Mouse (Mus musculus) stomach, embryonic 16.5 days (tissue): ENCODE measurements around the gene Clstn2. TPM values are rescaled to one million over a fixed set of nuclear protein-coding genes. Genes with fewer than 3 reads are reported as not detected.

Source experiments
- ATAC-seq: fragments of 200-750 bp; cut with Nextera tagmentation; 2 replicates; pipeline ENCODE4 v1.8.0; 2017; ENCODE audit warnings: moderate number of reproducible peaks, moderate TSS enrichment; ENCODE audit not compliant: insufficient read depth, low FRiP score
- H3K27ac ChIP-seq: fragments of 300-500 bp; sonication (generic); 2 replicates; pipeline ENCODE4 v1.5.1; 2014; ENCODE audit warnings: low read length
- H3K27me3 ChIP-seq: fragments of 300-500 bp; sonication (generic); 2 replicates; pipeline ENCODE4 v1.6.1; 2014; ENCODE audit warnings: low read length, control low read depth, mixed read lengths; ENCODE audit not compliant: control insufficient read depth, insufficient read depth
- H3K36me3 ChIP-seq: fragments of 300-500 bp; sonication (generic); 2 replicates; pipeline ENCODE4 v1.6.1; 2014; ENCODE audit warnings: low read length; ENCODE audit not compliant: control insufficient read depth, insufficient read depth
- H3K4me1 ChIP-seq: fragments of 300-500 bp; sonication (generic); 2 replicates; pipeline ENCODE4 v1.6.1; 2014; ENCODE audit warnings: low read length, control low read depth, mixed read lengths; ENCODE audit not compliant: control insufficient read depth, insufficient read depth
- H3K4me2 ChIP-seq: fragments of 300-500 bp; sonication (generic); 2 replicates; pipeline ENCODE4 v1.6.1; 2014; ENCODE audit warnings: low read depth, low read length, mixed read lengths
- H3K4me3 ChIP-seq: fragments of 300-500 bp; sonication (generic); replicated peaks from 2 replicates; pipeline ENCODE4 v1.5.1; 2014; ENCODE audit warnings: mild to moderate bottlenecking, low read length
- H3K9ac ChIP-seq: fragments of 300-500 bp; sonication (generic); 2 replicates; pipeline ENCODE4 v1.6.1; 2014; ENCODE audit warnings: low read length
- H3K9me3 ChIP-seq: fragments of 300-500 bp; sonication (generic); replicated peaks from 2 replicates; pipeline ENCODE4 v1.6.1; 2016; ENCODE audit warnings: low read length, control low read depth; ENCODE audit not compliant: control insufficient read depth
- WGBS: fragments of 180-500 bp; shearing (Covaris S2); extraction: QIAGEN DNeasy Blood & Tissue Kit; methylation state at CpG from one replicate; pipeline ENCODE4 v1.1.7; 2014; 5-methylcytosine and 5-hydroxymethylcytosine counted together
- polyA plus RNA-seq: library from polyadenylated mRNA; unstranded; fragments of >200 nt; fragmentation: Nextera tagmentation; extraction: Ambion mirVana; gene quantifications from 2 replicates; pipeline ENCODE4 v1.2.1, GENCODE M21; 2015

The Clstn2 gene
- polyA plus RNA-seq, 1 experiment from 2014 or later: 1.0 TPM

GRCm38 (mm10) chr9:97686826-97687425 is 346.1 kb downstream of the Clstn2 start:
- H3K27ac ChIP-seq: no peak overlapping the region
- WGBS: 82% methylated on average over 4 of the region's 4 CpGs
- H3K9ac ChIP-seq: no peak overlapping the region
- H3K4me3 ChIP-seq: no peak overlapping the region
- ATAC-seq: no peak
- H3K27me3 ChIP-seq: no peaks in the 10 kb centered on the region
- no peaks in the 10 kb centered on the region for H3K9me3 ChIP-seq
- H3K4me2 ChIP-seq: no peak overlapping the region
- no peaks in the 10 kb centered on the region for H3K36me3 ChIP-seq
- H3K4me1 ChIP-seq: no peaks in the 10 kb centered on the region

- 73% methylated on average over 4 of the region's 4 CpGs for WGBS
- H3K27me3 ChIP-seq: no peaks in the 10 kb centered on the region
- no peaks in the 10 kb centered on the region for H3K36me3 ChIP-seq
- H3K4me3 ChIP-seq: no peak overlapping the region
- H3K9ac ChIP-seq: no peak overlapping the region
- H3K27ac ChIP-seq: no peak overlapping the region
- H3K4me2 ChIP-seq: no peak overlapping the region
- no peaks in the 10 kb centered on the region for H3K4me1 ChIP-seq
- no peaks in the 10 kb centered on the region for H3K9me3 ChIP-seq
- ATAC-seq: no peak
Observed at GRCm38 (mm10) chr9:97685664-97686063, 347.3 kb downstream of the Clstn2 start.

- Histone ChIP-seq H3K4me2 (no peak overlapping the region), H3K27ac (no peak overlapping the region), H3K4me1 (no peaks in the 10 kb centered on the region), H3K9ac (no peak overlapping the region), H3K36me3 (no peaks in the 10 kb centered on the region), H3K27me3 (no peaks in the 10 kb centered on the region), H3K4me3 (no peak overlapping the region), H3K9me3 (no peaks in the 10 kb centered on the region)
- no peak for ATAC-seq
Observed at GRCm38 (mm10) chr9:97679878-97680277, 353.1 kb downstream of the Clstn2 start.

- Histone ChIP-seq H3K9me3 (no peaks in the 10 kb centered on the region), H3K9ac (no peak overlapping the region), H3K36me3 (no peaks in the 10 kb centered on the region), H3K4me3 (no peak overlapping the region), H3K4me2 (no peak overlapping the region), H3K4me1 (no peaks in the 10 kb centered on the region), H3K27me3 (no peaks in the 10 kb centered on the region), H3K27ac (no peak overlapping the region)
- 69% methylated on average over 4 of the region's 4 CpGs for WGBS
- no peak for ATAC-seq
Observed at GRCm38 (mm10) chr9:97679106-97679505, 353.9 kb downstream of the Clstn2 start.

- Histone ChIP-seq H3K27ac (no peak overlapping the region), H3K4me1 (no peaks in the 10 kb centered on the region), H3K27me3 (no peaks in the 10 kb centered on the region), H3K36me3 (no peaks in the 10 kb centered on the region), H3K4me3 (no peak overlapping the region), H3K9ac (no peak overlapping the region), H3K9me3 (no peaks in the 10 kb centered on the region), H3K4me2 (no peak overlapping the region)
- ATAC-seq: no peak
- 38% methylated on average over 3 of the region's 3 CpGs for WGBS
Observed at GRCm38 (mm10) chr9:97677075-97677474, 355.9 kb downstream of the Clstn2 start.

- Histone ChIP-seq H3K4me2 (no peak overlapping the region), H3K9me3 (no peaks in the 10 kb centered on the region), H3K36me3 (no peaks in the 10 kb centered on the region), H3K9ac (no peak overlapping the region), H3K4me1 (no peaks in the 10 kb centered on the region), H3K27me3 (no peaks in the 10 kb centered on the region), H3K27ac (no peak overlapping the region), H3K4me3 (no peak overlapping the region)
- no peak for ATAC-seq
- WGBS: 63% methylated on average over 5 of the region's 5 CpGs
Observed at GRCm38 (mm10) chr9:97672681-97673080, 360.3 kb downstream of the Clstn2 start.

- no peaks in the 10 kb centered on the region for H3K9me3 ChIP-seq
- 21% methylated on average over 1 of the region's 1 CpGs for WGBS
- no peak overlapping the region for H3K27ac ChIP-seq
- H3K4me2 ChIP-seq: no peak overlapping the region
- ATAC-seq: no peak
- H3K4me1 ChIP-seq: no peaks in the 10 kb centered on the region
- no peaks in the 10 kb centered on the region for H3K27me3 ChIP-seq
- no peak overlapping the region for H3K9ac ChIP-seq
- H3K4me3 ChIP-seq: no peak overlapping the region
- no peaks in the 10 kb centered on the region for H3K36me3 ChIP-seq
Observed at GRCm38 (mm10) chr9:97672224-97672623, 360.8 kb downstream of the Clstn2 start.

GRCm38 (mm10) chr9:97670666-97671065 is 362.3 kb downstream of the Clstn2 start:
- Histone ChIP-seq H3K4me2 (no peak overlapping the region), H3K9me3 (no peaks in the 10 kb centered on the region), H3K27me3 (no peaks in the 10 kb centered on the region), H3K4me3 (no peak overlapping the region), H3K36me3 (no peaks in the 10 kb centered on the region), H3K27ac (no peak overlapping the region), H3K4me1 (no peaks in the 10 kb centered on the region), H3K9ac (no peak overlapping the region)
- no peak for ATAC-seq
- WGBS: 87% methylated on average over 8 of the region's 8 CpGs

- no peak for ATAC-seq
- WGBS: 82% methylated on average over 4 of the region's 4 CpGs
- H3K4me2 ChIP-seq: no peak overlapping the region
- H3K4me1 ChIP-seq: no peaks in the 10 kb centered on the region
- H3K9ac ChIP-seq: no peak overlapping the region
- no peaks in the 10 kb centered on the region for H3K27me3 ChIP-seq
- H3K9me3 ChIP-seq: no peaks in the 10 kb centered on the region
- no peaks in the 10 kb centered on the region for H3K36me3 ChIP-seq
- no peak overlapping the region for H3K27ac ChIP-seq
- no peak overlapping the region for H3K4me3 ChIP-seq
Observed at GRCm38 (mm10) chr9:97660989-97661388, 372.0 kb downstream of the Clstn2 start.

- H3K9ac ChIP-seq: no peak overlapping the region
- WGBS: 78% methylated on average over 3 of the region's 3 CpGs
Observed at GRCm38 (mm10) chr9:97658736-97659135, 374.2 kb downstream of the Clstn2 start.

More at GRCm38 (mm10) chr9:97658736-97659135, 374.2 kb downstream of the Clstn2 start:
- Histone ChIP-seq H3K4me2 (no peak overlapping the region), H3K27me3 (no peaks in the 10 kb centered on the region), H3K36me3 (no peaks in the 10 kb centered on the region), H3K4me1 (no peaks in the 10 kb centered on the region), H3K4me3 (no peak overlapping the region), H3K9me3 (no peaks in the 10 kb centered on the region), H3K27ac (no peak overlapping the region)
- ATAC-seq: no peak
